Mouse (Mus musculus) neural tube, embryonic 13.5 days (tissue): ENCODE data around the gene Gpr63. TPM values are rescaled to one million over a fixed set of nuclear protein-coding genes. Genes with fewer than 3 reads are reported as not detected.
"Not testable (repeated sequence)": the region's sequence is repeated elsewhere in the genome, so short reads cannot be mapped to it uniquely, and the experiment has no call there.

Experiments used
- ATAC-seq: fragments of 200-750 bp; cut with Nextera tagmentation; 2 replicates; pipeline ENCODE4 v1.8.0; 2017; ENCODE audit warnings: low read depth, mild to moderate bottlenecking, moderate TSS enrichment, moderate library complexity
- H3K27ac ChIP-seq: fragments of 300-500 bp; sonication (generic); replicated peaks from 2 replicates; pipeline ENCODE4 v1.5.1; 2015; ENCODE audit warnings: moderate library complexity, mild to moderate bottlenecking, inconsistent platforms
- H3K27me3 ChIP-seq: fragments of 300-500 bp; sonication (generic); 2 replicates; pipeline ENCODE4 v1.6.1; 2015; ENCODE audit warnings: mild to moderate bottlenecking, inconsistent platforms
- H3K36me3 ChIP-seq: fragments of 300-500 bp; sonication (generic); 2 replicates; pipeline ENCODE4 v1.6.1; 2015; ENCODE audit warnings: mild to moderate bottlenecking, inconsistent platforms
- H3K4me1 ChIP-seq: fragments of 300-500 bp; sonication (generic); replicated peaks from 2 replicates; pipeline ENCODE4 v1.6.1; 2015; ENCODE audit warnings: inconsistent platforms
- H3K4me2 ChIP-seq: fragments of 300-500 bp; sonication (generic); 2 replicates; pipeline ENCODE4 v1.6.1; 2015; ENCODE audit warnings: inconsistent platforms, mild to moderate bottlenecking, moderate library complexity
- H3K4me3 ChIP-seq: fragments of 300-500 bp; sonication (generic); 2 replicates; pipeline ENCODE4 v1.5.1; 2015; ENCODE audit warnings: mild to moderate bottlenecking, inconsistent platforms
- H3K9ac ChIP-seq: fragments of 300-500 bp; sonication (generic); 2 replicates; pipeline ENCODE4 v1.6.1; 2015; ENCODE audit warnings: moderate library complexity, mild to moderate bottlenecking, inconsistent platforms
- H3K9me3 ChIP-seq: fragments of 300-500 bp; sonication (generic); 2 replicates; pipeline ENCODE4 v1.6.1; 2016; ENCODE audit warnings: inconsistent platforms
- WGBS: fragments of 180-500 bp; shearing (Covaris S2); methylation state at CpG from one replicate; pipeline ENCODE4 v1.1.7; 2015; 5-methylcytosine and 5-hydroxymethylcytosine counted together
- polyA plus RNA-seq: library from polyadenylated mRNA; unstranded; fragments of >200 nt; fragmentation: Nextera tagmentation; extraction: Ambion mirVana; gene quantifications from 2 replicates; pipeline ENCODE4 v1.2.1, GENCODE M21; 2015

Gene Gpr63
- polyA plus RNA-seq, 1 experiment from 2014 or later: 1.5 TPM

DNA sequence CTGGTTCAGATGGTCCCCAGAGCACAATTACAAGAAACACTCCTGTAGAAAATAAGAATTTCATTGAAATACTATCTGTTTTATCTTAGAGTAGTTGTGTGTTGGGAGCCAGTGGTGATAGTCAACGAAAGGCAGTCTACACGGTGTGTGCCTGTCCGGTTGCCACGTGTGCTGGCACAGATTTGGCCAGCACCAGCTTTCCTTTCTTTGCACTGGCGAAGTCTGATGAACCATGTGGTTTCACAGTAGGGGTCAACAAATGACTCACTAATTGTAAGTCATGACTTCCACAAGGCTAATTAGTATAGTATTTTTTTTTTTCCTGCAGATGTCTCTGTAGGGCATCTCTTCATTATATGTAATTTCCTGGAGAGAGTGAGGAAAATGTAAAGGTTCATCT is 45.6 kb downstream of the Gpr63 start:
- ATAC-seq: no peak
- WGBS: 64% methylated on average over 5 of the region's 5 CpGs

DNA sequence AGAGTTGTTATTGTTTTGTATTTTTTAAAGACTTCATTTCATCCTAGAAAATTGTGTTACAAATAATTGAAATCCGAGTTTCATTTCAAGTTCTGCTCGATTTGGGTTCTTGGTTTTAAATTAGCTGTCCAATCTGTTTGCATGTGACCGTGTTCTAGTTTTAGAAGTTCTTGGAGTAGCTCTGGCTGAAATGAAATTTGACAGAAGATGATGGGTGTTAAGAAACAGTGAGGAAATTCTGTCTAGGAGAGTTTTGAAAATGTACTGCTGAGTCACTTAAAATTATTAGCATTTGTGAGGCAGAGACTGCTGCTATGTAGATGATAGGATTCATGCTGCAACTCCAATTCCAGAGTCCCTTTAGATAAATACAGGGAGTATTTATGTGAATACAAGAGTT is 46.5 kb downstream of the Gpr63 start:
- Histone ChIP-seq H3K4me2 (no peak overlapping the region), H3K9ac (no peak overlapping the region), H3K27ac (no peak overlapping the region), H3K9me3 (no peaks in the 10 kb centered on the region), H3K36me3 (peaks cover 7% of the 10 kb centered on the region), H3K27me3 (no peaks in the 10 kb centered on the region), H3K4me3 (no peak overlapping the region), H3K4me1 (no peaks in the 10 kb centered on the region)
- WGBS: 91% methylated on average over 3 of the region's 3 CpGs
- ATAC-seq: no peak

More for the DNA sequence above, 45.6 kb downstream of the Gpr63 start:
- H3K27ac ChIP-seq: no peak overlapping the region
- peaks cover 15% of the 10 kb centered on the region for H3K36me3 ChIP-seq
- no peak overlapping the region for H3K9ac ChIP-seq
- no peak overlapping the region for H3K4me3 ChIP-seq
- peaks cover 4% of the 10 kb centered on the region; the same call in 1 of the 2 replicates for H3K9me3 ChIP-seq
- no peaks in the 10 kb centered on the region for H3K4me1 ChIP-seq
- no peak overlapping the region for H3K4me2 ChIP-seq
- H3K27me3 ChIP-seq: no peaks in the 10 kb centered on the region

DNA sequence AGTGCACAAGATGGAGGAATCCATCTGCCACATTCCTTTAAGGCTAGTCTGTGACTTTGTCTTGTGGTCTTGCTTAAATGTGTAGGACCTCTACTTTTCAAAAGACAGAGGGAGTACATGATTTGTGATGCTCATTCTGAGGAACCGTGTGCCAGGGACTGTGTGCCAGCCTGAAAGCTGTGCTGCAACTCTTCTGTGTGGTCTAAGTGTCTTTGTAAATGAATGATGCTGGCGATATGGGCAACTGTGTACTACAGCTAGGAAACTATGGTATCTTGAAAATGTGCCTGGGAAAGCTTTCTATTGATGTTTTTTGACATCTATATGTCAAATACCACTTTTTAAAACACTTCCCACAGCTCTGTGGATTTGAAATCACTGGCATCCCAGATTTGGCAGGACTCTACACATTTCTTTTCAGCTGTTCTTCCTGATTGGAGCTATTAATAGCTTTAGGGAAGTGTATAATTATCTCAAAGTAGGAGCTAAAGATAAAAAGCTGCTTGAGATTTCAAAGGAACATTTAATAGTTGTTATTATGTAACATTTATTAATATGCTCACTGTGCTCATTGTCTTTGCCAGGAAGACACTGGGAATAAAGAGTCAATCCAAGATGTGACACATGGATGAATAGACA is 48.9 kb downstream of the Gpr63 start:
- Histone ChIP-seq H3K9ac (no peak overlapping the region), H3K4me3 (no peak overlapping the region), H3K36me3 (no peaks in the 10 kb centered on the region), H3K9me3 (no peaks in the 10 kb centered on the region), H3K27ac (no peak overlapping the region), H3K27me3 (no peaks in the 10 kb centered on the region), H3K4me1 (no peaks in the 10 kb centered on the region), H3K4me2 (no peak overlapping the region)
- WGBS: 88% methylated on average over 2 of the region's 2 CpGs
- no peak for ATAC-seq

DNA sequence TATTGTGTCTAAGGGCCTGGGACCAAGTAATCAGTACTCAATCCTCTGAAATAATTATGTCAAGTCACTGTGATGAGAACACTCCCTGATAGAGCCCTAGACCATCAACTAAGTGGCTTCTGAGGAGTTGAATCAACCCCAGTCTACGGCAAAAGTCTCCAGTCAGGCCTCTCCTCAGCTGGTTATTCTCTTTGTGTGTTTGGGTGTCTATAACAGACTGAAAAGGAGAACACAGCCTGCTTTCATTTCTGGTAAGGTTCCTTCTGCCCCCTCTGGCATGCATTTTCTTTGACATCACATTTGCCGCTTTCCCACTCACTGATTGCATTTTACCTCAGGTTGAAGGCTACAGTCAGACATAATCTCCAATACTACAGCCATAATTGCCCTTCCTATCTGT is 62.0 kb downstream of the Gpr63 start:
- Histone ChIP-seq H3K27me3 (no peaks in the 10 kb centered on the region), H3K27ac (no peak overlapping the region), H3K4me2 (no peak overlapping the region), H3K9me3 (no peaks in the 10 kb centered on the region), H3K9ac (no peak overlapping the region), H3K36me3 (no peaks in the 10 kb centered on the region), H3K4me1 (no peaks in the 10 kb centered on the region), H3K4me3 (no peak overlapping the region)
- 89% methylated on average over 2 of the region's 2 CpGs for WGBS
- ATAC-seq: no peak

DNA sequence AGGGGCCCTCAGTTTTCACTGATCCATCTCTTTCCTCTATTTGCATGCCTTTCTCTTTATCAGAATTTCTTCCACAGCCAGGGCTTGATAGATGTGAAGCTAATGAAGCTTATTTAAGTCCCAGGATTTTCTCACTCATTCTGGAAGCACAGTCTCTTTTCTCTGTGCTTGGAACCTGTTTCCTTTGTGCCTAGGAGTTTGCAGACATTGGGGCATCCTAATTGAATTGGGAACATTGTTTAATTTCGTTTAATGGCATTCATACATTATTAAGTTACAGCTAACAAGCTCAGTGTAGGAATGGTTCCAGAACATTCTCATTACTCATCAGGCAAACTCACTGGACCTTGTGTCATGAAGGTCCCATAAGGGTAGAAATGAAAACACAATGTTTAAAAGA is 62.5 kb downstream of the Gpr63 start:
- Histone ChIP-seq H3K9ac (no peak overlapping the region), H3K27ac (no peak overlapping the region), H3K4me1 (no peaks in the 10 kb centered on the region), H3K27me3 (no peaks in the 10 kb centered on the region), H3K9me3 (no peaks in the 10 kb centered on the region), H3K4me2 (no peak overlapping the region), H3K36me3 (no peaks in the 10 kb centered on the region), H3K4me3 (no peak overlapping the region)
- ATAC-seq: no peak
- WGBS: 70% methylated on average over 1 of the region's 1 CpGs

DNA sequence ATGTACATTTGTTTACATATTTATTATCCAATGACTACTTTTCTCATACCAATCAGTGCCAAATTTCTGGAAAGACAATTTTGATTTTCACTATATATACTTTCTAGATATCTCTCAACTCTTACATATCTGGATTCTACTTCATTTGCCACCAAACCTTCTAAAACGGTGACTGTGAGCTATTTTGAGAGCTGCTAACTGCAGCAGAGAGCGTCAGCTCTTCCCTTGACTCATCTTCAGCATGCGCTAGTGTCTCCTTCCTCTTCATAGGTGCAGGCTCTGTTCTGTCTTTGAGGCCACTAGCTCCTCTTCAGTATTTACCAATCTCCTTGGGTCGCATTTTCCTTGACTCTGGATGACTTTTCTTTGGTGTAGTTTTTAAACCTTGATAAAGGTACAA is 63.7 kb downstream of the Gpr63 start:
- no peak overlapping the region for H3K9ac ChIP-seq
- no peaks in the 10 kb centered on the region for H3K9me3 ChIP-seq
- WGBS: 87% methylated on average over 4 of the region's 4 CpGs
- H3K4me1 ChIP-seq: no peaks in the 10 kb centered on the region
- no peak for ATAC-seq
- H3K27ac ChIP-seq: no peak overlapping the region
- no peaks in the 10 kb centered on the region for H3K36me3 ChIP-seq
- H3K27me3 ChIP-seq: no peaks in the 10 kb centered on the region
- H3K4me2 ChIP-seq: no peak overlapping the region
- no peak overlapping the region for H3K4me3 ChIP-seq

DNA sequence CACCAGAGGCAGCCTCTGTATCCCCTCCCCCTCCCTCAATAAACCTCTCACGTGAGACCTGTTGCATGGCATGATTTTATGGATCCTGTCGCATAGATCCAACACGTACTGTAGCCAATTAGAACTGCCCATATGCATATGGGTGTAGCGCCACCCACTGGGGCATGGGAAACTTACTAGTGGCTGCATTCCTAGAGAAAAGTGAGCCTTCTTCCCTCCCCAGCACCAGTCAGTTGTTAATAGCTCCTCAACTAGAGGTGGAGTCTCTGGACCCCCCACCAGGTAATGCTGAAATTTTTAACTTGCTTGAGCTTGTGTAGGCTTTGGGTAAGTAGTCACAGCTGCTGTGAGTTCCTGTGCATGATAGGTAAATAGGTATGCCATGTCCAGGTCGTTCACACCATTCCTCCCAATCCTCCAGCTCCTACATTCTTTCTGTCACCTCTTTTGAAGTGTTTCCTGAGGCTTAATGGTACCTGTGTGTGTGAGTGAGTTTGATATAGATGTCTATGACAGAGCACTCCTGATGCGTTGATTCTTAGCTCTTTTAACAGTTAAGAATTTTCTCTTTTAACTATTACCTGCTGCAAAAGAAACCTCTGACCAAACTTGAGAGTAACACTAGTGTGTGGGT is 69.1 kb downstream of the Gpr63 start:
- no peak for ATAC-seq
- Histone ChIP-seq H3K4me2 (no peak overlapping the region), H3K4me3 (no peak overlapping the region), H3K36me3 (no peaks in the 10 kb centered on the region), H3K4me1 (no peaks in the 10 kb centered on the region), H3K9me3 (no peaks in the 10 kb centered on the region), H3K9ac (no peak overlapping the region), H3K27ac (no peak overlapping the region), H3K27me3 (no peaks in the 10 kb centered on the region)
- WGBS: 32% methylated on average over 6 of the region's 6 CpGs

DNA sequence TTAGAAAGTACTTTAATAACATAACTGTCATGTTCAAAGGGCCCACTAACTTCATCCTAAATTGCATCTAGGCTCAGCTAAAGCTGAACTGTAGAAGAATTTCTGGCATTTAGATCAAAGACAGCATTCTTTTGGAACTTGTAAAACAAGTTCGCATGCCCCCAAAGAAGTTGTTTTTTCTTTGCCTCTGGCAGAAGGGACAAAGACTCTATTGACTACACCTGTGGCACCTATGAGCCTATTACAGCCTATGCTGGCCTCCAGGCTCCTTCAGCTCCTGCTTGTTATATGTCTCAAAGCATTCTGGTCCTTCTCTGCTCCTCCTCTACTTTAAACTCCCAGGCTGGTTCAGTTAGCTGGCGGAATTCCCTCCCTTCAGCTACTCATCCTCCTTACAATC is 69.6 kb downstream of the Gpr63 start:
- Histone ChIP-seq H3K4me3 (no peak overlapping the region), H3K36me3 (no peaks in the 10 kb centered on the region), H3K9me3 (no peaks in the 10 kb centered on the region), H3K9ac (no peak overlapping the region), H3K4me2 (no peak overlapping the region), H3K4me1 (no peaks in the 10 kb centered on the region), H3K27ac (no peak overlapping the region), H3K27me3 (no peaks in the 10 kb centered on the region)
- WGBS: 73% methylated on average over 2 of the region's 2 CpGs
- ATAC-seq: no peak

DNA sequence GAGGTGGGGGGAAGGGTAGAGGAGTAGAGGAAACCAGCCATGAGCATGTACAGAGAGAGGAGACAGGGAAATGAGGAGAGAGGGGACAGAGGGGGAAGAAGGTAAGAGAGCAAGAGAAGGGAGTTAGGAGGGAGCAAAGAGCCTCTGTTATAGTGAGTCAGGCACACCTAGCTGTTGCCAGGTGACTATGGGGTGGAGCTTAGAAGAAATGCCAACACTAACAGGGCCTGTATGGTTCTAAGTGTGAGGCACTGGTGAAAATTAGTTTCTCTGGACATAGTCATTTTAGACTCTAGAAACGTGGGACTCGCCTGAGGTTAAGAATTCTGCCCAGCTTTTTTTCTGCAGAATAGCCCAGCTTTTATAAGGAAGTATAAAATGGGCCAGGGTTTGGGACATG is 71.1 kb downstream of the Gpr63 start:
- WGBS: 89% methylated on average over 2 of the region's 2 CpGs
- H3K27me3 ChIP-seq: no peaks in the 10 kb centered on the region
- H3K9ac ChIP-seq: no peak overlapping the region
- H3K36me3 ChIP-seq: no peaks in the 10 kb centered on the region
- H3K9me3 ChIP-seq: peaks cover 3% of the 10 kb centered on the region
- no peak for ATAC-seq
- no peak overlapping the region for H3K4me2 ChIP-seq
- no peak overlapping the region for H3K4me3 ChIP-seq
- H3K4me1 ChIP-seq: no peaks in the 10 kb centered on the region
- H3K27ac ChIP-seq: no peak overlapping the region

DNA sequence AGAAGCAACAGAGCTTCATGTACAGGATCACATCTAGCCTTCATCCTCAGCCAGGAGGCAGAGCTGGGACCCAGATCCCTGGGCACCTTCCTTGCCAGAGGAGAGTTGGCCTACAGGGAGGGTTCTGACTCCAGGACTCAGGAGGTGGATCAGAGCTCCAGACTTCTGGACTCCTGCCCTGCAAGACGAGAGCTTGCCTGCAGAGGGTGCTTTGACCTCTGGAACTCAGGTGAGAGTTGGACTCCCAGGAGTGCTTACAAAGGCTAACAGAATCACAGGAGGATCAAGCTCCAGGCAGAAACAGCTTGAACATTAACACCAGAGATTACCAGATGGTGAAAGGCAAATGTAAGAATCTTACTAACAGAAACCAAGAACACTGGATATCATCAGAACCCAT is 89.3 kb downstream of the Gpr63 start:
- not testable (repeated sequence) for H3K4me2 ChIP-seq, H3K27me3 ChIP-seq, H3K9me3 ChIP-seq, H3K27ac ChIP-seq, H3K4me1 ChIP-seq, H3K9ac ChIP-seq, H3K4me3 ChIP-seq, ATAC-seq, H3K36me3 ChIP-seq
- 83% methylated on average over 1 of the region's 1 CpGs for WGBS

Other genes with a start within 250 kb of the Gpr63 start
- gene Klhl32, start 115.3 kb upstream of the Gpr63 start, polyA plus RNA-seq: 23.5 and 24.3 TPM in 2 replicates
- 63.0 and 67.0 TPM in 2 replicates for gene Ndufaf4, start 68.3 kb upstream of the Gpr63 start, polyA plus RNA-seq